Mouse (Mus musculus): ENCODE data around the gene Ncf2. TPM values are rescaled to one million over a fixed set of nuclear protein-coding genes. Genes with fewer than 3 reads are reported as not detected.

Gene Ncf2
- polyA plus RNA-seq, 1 experiment from 2014 or later, result 5.9 TPM

DNA sequence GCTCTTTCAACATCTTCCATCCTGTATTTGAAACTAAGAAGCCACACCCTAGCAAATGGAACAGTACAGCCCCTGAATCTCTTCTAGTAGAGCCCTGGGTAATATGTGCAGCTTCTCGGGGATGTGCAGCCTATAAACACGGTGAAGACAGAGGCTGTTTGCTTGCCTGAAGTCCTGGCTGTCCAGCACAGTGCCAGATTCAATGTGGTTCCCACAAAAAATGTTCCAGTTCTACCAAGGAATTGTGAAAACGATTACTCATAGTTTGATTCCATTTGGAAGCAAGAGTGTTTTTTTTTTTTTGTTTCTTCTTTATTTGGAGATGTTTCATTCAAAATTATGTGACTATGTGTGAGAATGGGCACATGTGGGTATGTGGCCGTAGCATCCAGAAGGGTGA lies 21.8 kb downstream of the Ncf2 start:
- Histone ChIP-seq H3K4me2 (ENCODE audit: low read depth, low read length) (no peak overlapping the region), H3K4me3 (ENCODE audit: low read depth, low read length) (no peak overlapping the region), H3K4me1 (ENCODE audit: control insufficient read depth, insufficient read depth, low read length) (peaks cover 12% of the 10 kb centered on the region; the same call in 1 of the 2 replicates), H3K9ac (ENCODE audit: low read depth, low read length) (no peak overlapping the region), H3K36me3 (ENCODE audit: control insufficient read depth, insufficient read depth, low read length) (no peaks in the 10 kb centered on the region), H3K9me3 (ENCODE audit: control insufficient read depth, low read length) (no peaks in the 10 kb centered on the region), H3K27ac (replicated peaks; ENCODE audit: low read depth, low read length) (no peak overlapping the region), H3K27me3 (replicated peaks; ENCODE audit: control insufficient read depth, insufficient read depth, low read length) (no peaks in the 10 kb centered on the region)
- ATAC-seq (ENCODE audit: low read depth), result no peak
- 87% methylated on average over 4 of the region's 4 CpGs for WGBS
- DNase-seq (ENCODE audit: low spot score), result no peak

DNA sequence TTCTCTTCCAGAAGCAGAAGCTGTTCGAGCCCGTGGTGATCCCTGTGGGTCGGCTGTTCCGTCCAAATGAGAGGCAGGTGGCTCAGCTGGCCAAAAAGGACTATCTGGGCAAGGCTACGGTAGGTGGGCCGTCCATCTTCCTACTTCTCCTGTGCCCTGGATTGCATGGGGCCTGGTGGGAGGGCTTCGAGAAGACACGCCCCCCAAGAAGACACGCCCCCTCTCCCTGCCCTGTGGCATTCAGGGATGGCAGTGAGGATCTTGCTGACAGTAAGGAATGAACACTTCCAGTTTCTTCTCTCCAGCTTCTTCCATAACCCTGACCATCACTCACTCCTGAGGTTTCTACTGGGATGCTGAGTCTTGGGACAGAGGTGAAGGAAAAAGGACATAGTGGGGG lies 24.2 kb downstream of the Ncf2 start:
- no peak overlapping the region for H3K27ac ChIP-seq (replicated peaks; ENCODE audit: low read depth, low read length)
- no peak overlapping the region for H3K4me2 ChIP-seq (ENCODE audit: low read depth, low read length)
- DNase-seq (ENCODE audit: low spot score), result no peak
- 75% methylated on average over 9 of the region's 9 CpGs for WGBS
- no peaks in the 10 kb centered on the region for H3K4me1 ChIP-seq (ENCODE audit: control insufficient read depth, insufficient read depth, low read length)
- H3K9me3 ChIP-seq (ENCODE audit: control insufficient read depth, low read length), result no peaks in the 10 kb centered on the region
- ATAC-seq (ENCODE audit: low read depth), result no peak
- H3K4me3 ChIP-seq (ENCODE audit: low read depth, low read length), result no peak overlapping the region
- no peaks in the 10 kb centered on the region for H3K27me3 ChIP-seq (replicated peaks; ENCODE audit: control insufficient read depth, insufficient read depth, low read length)
- no peak overlapping the region for H3K9ac ChIP-seq (ENCODE audit: low read depth, low read length)
- no peaks in the 10 kb centered on the region for H3K36me3 ChIP-seq (ENCODE audit: control insufficient read depth, insufficient read depth, low read length)

DNA sequence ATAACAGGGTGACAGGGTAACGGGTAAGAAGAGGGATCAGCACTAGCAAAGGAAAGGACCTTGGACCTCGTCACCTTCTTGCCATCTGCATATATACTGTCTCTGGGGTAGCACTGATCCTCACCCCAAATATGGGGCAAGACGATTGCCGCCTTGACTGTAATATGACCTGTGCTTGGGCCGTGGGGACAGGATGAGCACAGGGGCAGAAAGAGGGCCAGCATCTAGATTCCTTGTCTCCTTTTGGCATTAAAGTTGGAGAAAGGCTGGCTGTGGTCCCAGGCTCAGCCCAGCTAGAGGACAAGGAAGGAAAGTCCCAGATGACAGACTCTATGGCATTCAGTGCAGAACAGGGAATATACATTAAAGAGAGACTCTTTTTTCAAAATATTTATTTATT lies 26.5 kb downstream of the Ncf2 start:
- H3K27ac ChIP-seq (replicated peaks; ENCODE audit: low read depth, low read length), result no peak overlapping the region
- no peaks in the 10 kb centered on the region for H3K9me3 ChIP-seq (ENCODE audit: control insufficient read depth, low read length)
- H3K4me3 ChIP-seq (ENCODE audit: low read depth, low read length), result no peak overlapping the region
- H3K4me2 ChIP-seq (ENCODE audit: low read depth, low read length), result no peak overlapping the region
- H3K4me1 ChIP-seq (ENCODE audit: control insufficient read depth, insufficient read depth, low read length), result no peaks in the 10 kb centered on the region
- 74% methylated on average over 5 of the region's 5 CpGs for WGBS
- ATAC-seq (ENCODE audit: low read depth), result no peak
- H3K9ac ChIP-seq (ENCODE audit: low read depth, low read length), result no peak overlapping the region
- no peaks in the 10 kb centered on the region for H3K27me3 ChIP-seq (replicated peaks; ENCODE audit: control insufficient read depth, insufficient read depth, low read length)
- H3K36me3 ChIP-seq (ENCODE audit: control insufficient read depth, insufficient read depth, low read length), result no peaks in the 10 kb centered on the region
- no peak for DNase-seq (ENCODE audit: low spot score)

DNA sequence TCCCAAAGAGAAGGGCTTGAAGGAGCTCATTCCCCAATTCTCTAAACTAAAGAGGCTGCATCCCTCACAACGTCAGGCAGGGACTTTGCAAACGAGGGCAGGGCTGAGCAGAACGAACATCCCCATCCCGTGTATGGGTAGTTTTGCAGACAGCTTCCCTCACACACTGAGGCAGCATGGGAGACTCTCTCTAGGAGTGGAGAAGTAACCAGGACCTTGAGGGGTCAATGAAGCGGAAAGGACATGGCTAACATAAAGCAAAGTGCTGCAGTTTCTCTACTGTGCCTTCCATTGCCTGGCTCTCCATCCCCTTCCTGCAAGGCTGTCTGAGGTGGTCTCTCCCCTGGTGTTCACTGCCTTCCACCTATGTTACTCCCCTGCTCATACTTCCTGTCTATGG lies 28.2 kb downstream of the Ncf2 start:
- no peaks in the 10 kb centered on the region for H3K4me1 ChIP-seq (ENCODE audit: control insufficient read depth, insufficient read depth, low read length)
- H3K9me3 ChIP-seq (ENCODE audit: control insufficient read depth, low read length), result no peaks in the 10 kb centered on the region
- H3K27ac ChIP-seq (replicated peaks; ENCODE audit: low read depth, low read length), result no peak overlapping the region
- no peak for ATAC-seq (ENCODE audit: low read depth)
- DNase-seq (ENCODE audit: low spot score), result no peak
- H3K9ac ChIP-seq (ENCODE audit: low read depth, low read length), result no peak overlapping the region
- WGBS, result 65% methylated on average over 5 of the region's 5 CpGs
- H3K4me2 ChIP-seq (ENCODE audit: low read depth, low read length), result no peak overlapping the region
- no peaks in the 10 kb centered on the region for H3K36me3 ChIP-seq (ENCODE audit: control insufficient read depth, insufficient read depth, low read length)
- H3K4me3 ChIP-seq (ENCODE audit: low read depth, low read length), result no peak overlapping the region
- no peaks in the 10 kb centered on the region for H3K27me3 ChIP-seq (replicated peaks; ENCODE audit: control insufficient read depth, insufficient read depth, low read length)

DNA sequence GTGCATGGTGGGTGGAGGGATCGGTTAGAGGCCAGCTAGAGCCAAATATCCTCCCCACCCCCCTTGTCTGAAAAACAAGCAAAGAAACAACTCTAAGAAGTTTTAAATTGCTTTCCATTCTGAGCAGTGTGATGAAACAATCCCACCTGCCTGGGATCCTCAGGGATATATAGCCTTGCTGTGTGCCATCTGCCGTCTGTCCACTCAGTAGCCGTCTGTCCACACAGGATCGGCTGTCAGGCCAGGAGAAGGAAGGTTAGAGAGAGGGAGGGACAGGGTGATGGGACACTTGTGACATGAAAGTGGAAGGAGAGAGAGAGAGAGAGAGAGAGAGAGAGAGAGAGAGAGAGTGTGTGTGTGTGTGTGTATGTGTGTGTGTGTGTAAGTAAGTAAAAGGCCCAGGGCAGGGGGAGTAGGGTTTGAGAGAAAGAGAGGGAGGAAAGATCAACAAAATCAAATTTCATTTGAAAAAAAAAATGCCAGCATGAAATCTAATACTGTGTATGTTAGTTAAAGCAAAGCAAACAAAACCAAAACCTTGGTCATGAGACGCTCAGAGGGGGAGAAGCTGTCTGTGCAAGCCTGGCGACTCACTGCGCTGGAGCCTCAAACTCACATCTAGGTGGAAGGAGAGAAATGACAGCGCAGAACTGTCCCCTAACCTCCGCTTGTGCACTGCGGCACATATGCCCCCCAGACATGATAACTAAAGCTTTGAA lies 28.8 kb downstream of the Ncf2 start:
- Histone ChIP-seq H3K9me3 (ENCODE audit: control insufficient read depth, low read length) (no peaks in the 10 kb centered on the region), H3K36me3 (ENCODE audit: control insufficient read depth, insufficient read depth, low read length) (no peaks in the 10 kb centered on the region), H3K27me3 (replicated peaks; ENCODE audit: control insufficient read depth, insufficient read depth, low read length) (no peaks in the 10 kb centered on the region), H3K4me3 (ENCODE audit: low read depth, low read length) (no peak overlapping the region), H3K4me1 (ENCODE audit: control insufficient read depth, insufficient read depth, low read length) (no peaks in the 10 kb centered on the region), H3K9ac (ENCODE audit: low read depth, low read length) (no peak overlapping the region), H3K4me2 (ENCODE audit: low read depth, low read length) (no peak overlapping the region), H3K27ac (replicated peaks; ENCODE audit: low read depth, low read length) (no peak overlapping the region)
- DNase-seq (ENCODE audit: low spot score) (peak; percentile 43), ATAC-seq (ENCODE audit: low read depth) (peak; percentile 62; the same call in 1 of the 2 replicates)
- 56% methylated on average over 10 of the region's 10 CpGs for WGBS

DNA sequence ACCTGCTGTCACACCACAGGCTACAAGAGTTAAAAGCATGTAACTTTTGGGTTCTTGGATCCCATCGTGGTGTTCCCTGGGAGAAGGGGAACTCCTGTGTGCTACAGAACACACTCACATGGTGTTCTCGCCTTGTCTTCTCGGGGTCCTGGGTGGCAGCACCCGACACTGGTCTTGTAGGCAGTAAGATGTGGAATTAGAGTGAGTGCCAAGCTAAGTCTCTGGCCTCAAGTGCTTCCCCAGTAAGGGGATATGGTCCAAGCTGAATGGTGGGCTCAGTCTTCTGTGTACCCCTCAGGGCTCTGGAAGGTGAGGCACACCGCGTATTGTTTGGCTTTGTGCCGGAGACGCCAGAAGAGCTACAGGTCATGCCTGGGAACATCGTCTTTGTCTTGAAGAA lies 30.1 kb downstream of the Ncf2 start:
- H3K4me3 ChIP-seq (ENCODE audit: low read depth, low read length), result no peak overlapping the region
- H3K4me2 ChIP-seq (ENCODE audit: low read depth, low read length), result no peak overlapping the region
- 96% methylated on average over 9 of the region's 9 CpGs for WGBS
- H3K4me1 ChIP-seq (ENCODE audit: control insufficient read depth, insufficient read depth, low read length), result no peaks in the 10 kb centered on the region
- H3K36me3 ChIP-seq (ENCODE audit: control insufficient read depth, insufficient read depth, low read length), result no peaks in the 10 kb centered on the region; the same call in 1 of the 2 replicates
- H3K27me3 ChIP-seq (replicated peaks; ENCODE audit: control insufficient read depth, insufficient read depth, low read length), result no peaks in the 10 kb centered on the region
- no peak overlapping the region for H3K27ac ChIP-seq (replicated peaks; ENCODE audit: low read depth, low read length)
- H3K9me3 ChIP-seq (ENCODE audit: control insufficient read depth, low read length), result no peaks in the 10 kb centered on the region
- DNase-seq (ENCODE audit: low spot score) (no peak), ATAC-seq (ENCODE audit: low read depth) (no peak)
- H3K9ac ChIP-seq (ENCODE audit: low read depth, low read length), result no peak overlapping the region

DNA sequence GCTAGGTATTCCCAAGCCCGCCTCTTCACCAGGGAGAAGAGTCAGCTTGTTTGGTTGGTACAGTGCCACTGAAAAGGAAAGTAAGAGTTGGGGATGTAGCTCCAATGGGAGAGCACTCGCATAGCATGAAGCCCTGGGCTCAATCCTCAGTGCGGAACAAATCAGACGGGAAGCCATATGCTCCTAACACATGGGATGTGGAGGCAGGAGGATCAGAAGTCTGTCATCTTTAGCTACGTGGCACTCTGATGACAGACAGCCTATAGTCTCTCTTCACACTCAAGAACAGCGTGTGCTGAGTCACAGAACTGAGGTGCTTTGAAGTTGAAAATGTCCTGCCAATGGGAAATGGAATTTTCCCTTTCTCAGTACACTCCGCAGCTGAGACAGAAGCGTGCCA lies 31.0 kb downstream of the Ncf2 start:
- Histone ChIP-seq H3K4me1 (ENCODE audit: control insufficient read depth, insufficient read depth, low read length) (no peaks in the 10 kb centered on the region), H3K27me3 (replicated peaks; ENCODE audit: control insufficient read depth, insufficient read depth, low read length) (no peaks in the 10 kb centered on the region), H3K27ac (replicated peaks; ENCODE audit: low read depth, low read length) (no peak overlapping the region), H3K4me2 (ENCODE audit: low read depth, low read length) (no peak overlapping the region), H3K4me3 (ENCODE audit: low read depth, low read length) (no peak overlapping the region), H3K9me3 (ENCODE audit: control insufficient read depth, low read length) (no peaks in the 10 kb centered on the region), H3K36me3 (ENCODE audit: control insufficient read depth, insufficient read depth, low read length) (peaks cover 1% of the 10 kb centered on the region; the same call in 1 of the 2 replicates), H3K9ac (ENCODE audit: low read depth, low read length) (no peak overlapping the region)
- 86% methylated on average over 8 of the region's 8 CpGs for WGBS
- ATAC-seq (ENCODE audit: low read depth), result no peak
- no peak for DNase-seq (ENCODE audit: low spot score)

DNA sequence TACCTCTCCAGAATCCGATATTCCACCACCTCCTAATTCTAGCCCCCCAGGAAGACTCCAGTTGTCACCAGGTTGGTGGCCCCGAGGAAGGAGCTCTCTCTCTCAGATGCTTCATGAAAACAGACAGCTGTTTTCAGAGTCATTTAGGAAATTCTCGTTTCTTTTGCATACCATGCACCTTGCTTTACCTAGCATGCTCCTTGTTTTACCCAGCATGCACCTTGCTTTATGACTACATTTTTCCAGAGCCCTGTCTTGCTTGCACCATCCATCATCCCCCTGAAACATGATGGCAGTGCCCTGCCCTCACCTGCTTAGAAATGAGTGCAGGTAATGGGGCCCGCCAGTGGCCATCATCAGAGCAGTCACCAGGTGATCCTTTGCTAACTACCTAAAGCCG lies 31.6 kb downstream of the Ncf2 start:
- no peak for DNase-seq (ENCODE audit: low spot score)
- no peak overlapping the region for H3K4me2 ChIP-seq (ENCODE audit: low read depth, low read length)
- no peak overlapping the region for H3K27ac ChIP-seq (replicated peaks; ENCODE audit: low read depth, low read length)
- H3K4me3 ChIP-seq (ENCODE audit: low read depth, low read length), result no peak overlapping the region
- H3K9ac ChIP-seq (ENCODE audit: low read depth, low read length), result no peak overlapping the region
- H3K36me3 ChIP-seq (ENCODE audit: control insufficient read depth, insufficient read depth, low read length), result peaks cover 8% of the 10 kb centered on the region
- 86% methylated on average over 5 of the region's 5 CpGs for WGBS
- H3K9me3 ChIP-seq (ENCODE audit: control insufficient read depth, low read length), result no peaks in the 10 kb centered on the region
- ATAC-seq (ENCODE audit: low read depth), result no peak
- H3K4me1 ChIP-seq (ENCODE audit: control insufficient read depth, insufficient read depth, low read length), result no peaks in the 10 kb centered on the region
- H3K27me3 ChIP-seq (replicated peaks; ENCODE audit: control insufficient read depth, insufficient read depth, low read length), result no peaks in the 10 kb centered on the region

DNA sequence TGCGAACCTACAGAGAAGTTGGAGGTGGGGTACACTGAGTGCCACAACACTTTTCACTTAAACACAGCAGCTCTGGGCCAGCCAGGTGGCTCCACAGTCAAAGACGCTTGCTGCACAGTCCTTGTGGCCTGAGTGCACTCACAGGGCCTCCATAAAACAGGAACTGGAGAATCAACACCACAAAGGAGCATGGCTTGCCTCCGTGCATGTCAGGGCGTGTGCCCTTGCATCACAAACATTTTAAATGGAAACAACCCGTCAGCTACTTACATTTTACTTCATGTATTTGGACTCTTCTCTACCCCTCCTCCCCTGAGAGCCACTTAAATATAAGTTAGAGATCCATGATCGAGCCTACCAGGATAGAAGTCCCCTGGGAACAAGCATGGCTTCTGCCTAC lies 32.3 kb downstream of the Ncf2 start:
- no peak overlapping the region for H3K27ac ChIP-seq (replicated peaks; ENCODE audit: low read depth, low read length)
- H3K4me1 ChIP-seq (ENCODE audit: control insufficient read depth, insufficient read depth, low read length), result no peaks in the 10 kb centered on the region
- H3K4me3 ChIP-seq (ENCODE audit: low read depth, low read length), result no peak overlapping the region
- DNase-seq (ENCODE audit: low spot score) (peak; percentile 34), ATAC-seq (ENCODE audit: low read depth) (no peak)
- no peak overlapping the region for H3K9ac ChIP-seq (ENCODE audit: low read depth, low read length)
- no peaks in the 10 kb centered on the region for H3K27me3 ChIP-seq (replicated peaks; ENCODE audit: control insufficient read depth, insufficient read depth, low read length)
- 81% methylated on average over 6 of the region's 6 CpGs for WGBS
- no peaks in the 10 kb centered on the region for H3K9me3 ChIP-seq (ENCODE audit: control insufficient read depth, low read length)
- no peak overlapping the region for H3K4me2 ChIP-seq (ENCODE audit: low read depth, low read length)
- H3K36me3 ChIP-seq (ENCODE audit: control insufficient read depth, insufficient read depth, low read length), result peaks cover 15% of the 10 kb centered on the region

Measured in embryonic facial prominence, embryonic 14.5 days (tissue).